8 mouse cellular contexts compared by ENCODE assay signal in genomic region chr10:81572133-81572671, GRCm38 (mm10). TPM values are rescaled to one million over a fixed set of nuclear protein-coding genes. Genes with fewer than 3 reads are reported as not detected.
DNase-seq lines count a peak whose midpoint lies in the region; ATAC-seq and TF ChIP-seq lines count a peak whose summit lies in the region.

No protein-coding gene starts in this region.

- no peak for ATAC-seq in embryonic facial prominence, embryonic 12.5 days (ENCODE audit: insufficient number of reproducible peaks, insufficient read depth, low FRiP score, low TSS enrichment)
- ATAC-seq in hindbrain, postnatal 0 days, result no peak
- peak; percentile 2; the same call in 1 of the 2 replicates for ATAC-seq in midbrain, embryonic 15.5 days (replicated peaks)

- DNase-seq in layer of hippocampus, adult 2 months (ENCODE audit: low spot score in 2 of 2), result no peak
- no peak for DNase-seq in layer of hippocampus, adult 8-10 months (ENCODE audit: low spot score in 2 of 2)
- DNase-seq in hindbrain, postnatal 0 days (ENCODE audit: low spot score), result no peak
- DNase-seq in gastrocnemius, postnatal 25 days, result no peak
- DNase-seq in frontal cortex, adult 2 months (ENCODE audit: extremely low spot score in 1 of 2, low spot score in 1 of 2), result no peak
- DNase-seq in right cerebral cortex, postnatal 25 days, result no peak

- H3K4me3 ChIP-seq in layer of hippocampus, adult 2 months, result peak overlapping the region; percentile 71; the same call in 1 of the 2 replicates
- peak overlapping the region; percentile 28 for H3K4me3 ChIP-seq in embryonic facial prominence, embryonic 12.5 days
- H3K4me3 ChIP-seq in hindbrain, postnatal 0 days (ENCODE audit: low read length), result peak overlapping the region; percentile 39; the same call in 1 of the 2 replicates
- H3K4me3 ChIP-seq in midbrain, embryonic 15.5 days, result peak overlapping the region; percentile 38

- TF ChIP-seq CTCF in layer of hippocampus, adult 2 months (conservative IDR thresholded peaks at IDR 0.05), result no peak
- no peak for TF ChIP-seq CTCF in hindbrain, postnatal 0 days (IDR thresholded peaks at IDR 0.05; ENCODE audit: low read depth)

- 0 out of 2 replicates have a peak, but pooled peaks cover under 1% of the 10 kb centered on the region for H3K36me3 ChIP-seq in embryonic facial prominence, embryonic 12.5 days
- H3K36me3 ChIP-seq in hindbrain, postnatal 0 days (ENCODE audit: insufficient read depth, low read length), result no peaks in the 10 kb centered on the region
- H3K36me3 ChIP-seq in midbrain, embryonic 15.5 days (replicated peaks), result no peaks in the 10 kb centered on the region

- H3K9ac ChIP-seq in embryonic facial prominence, embryonic 12.5 days, result 0 out of 2 replicates have a peak overlapping the region, but pooled peaks have one; percentile 7
- no peak overlapping the region for H3K9ac ChIP-seq in hindbrain, postnatal 0 days (replicated peaks; ENCODE audit: low read length)
- H3K9ac ChIP-seq in midbrain, embryonic 15.5 days, result no peak overlapping the region

- WGBS in embryonic facial prominence, embryonic 12.5 days, result 5% methylated on average over 9 of the region's 9 CpGs
- 9% methylated on average over 9 of the region's 9 CpGs for WGBS in hindbrain, postnatal 0 days
- WGBS in midbrain, embryonic 15.5 days, result 5% methylated on average over 9 of the region's 9 CpGs

- no peaks in the 10 kb centered on the region for H3K9me3 ChIP-seq in embryonic facial prominence, embryonic 12.5 days
- H3K9me3 ChIP-seq in hindbrain, postnatal 0 days (ENCODE audit: low read length), result no peaks in the 10 kb centered on the region
- H3K9me3 ChIP-seq in midbrain, embryonic 15.5 days, result no peaks in the 10 kb centered on the region

- no peak overlapping the region for H3K27ac ChIP-seq in layer of hippocampus, adult 2 months
- H3K27ac ChIP-seq in embryonic facial prominence, embryonic 12.5 days, result peak overlapping the region; percentile 93
- no peak overlapping the region for H3K27ac ChIP-seq in hindbrain, postnatal 0 days
- H3K27ac ChIP-seq in midbrain, embryonic 15.5 days, result peak overlapping the region; percentile 43; the same call in 1 of the 2 replicates

- peaks cover 80% of the 10 kb centered on the region for H3K4me1 ChIP-seq in embryonic facial prominence, embryonic 12.5 days
- H3K4me1 ChIP-seq in hindbrain, postnatal 0 days (ENCODE audit: insufficient read depth, low read length), result peaks cover 38% of the 10 kb centered on the region
- H3K4me1 ChIP-seq in midbrain, embryonic 15.5 days, result peaks cover 66% of the 10 kb centered on the region

- peaks cover 24% of the 10 kb centered on the region; the same call in 1 of the 2 replicates for H3K27me3 ChIP-seq in embryonic facial prominence, embryonic 12.5 days
- peaks cover 14% of the 10 kb centered on the region; the same call in 1 of the 2 replicates for H3K27me3 ChIP-seq in hindbrain, postnatal 0 days (ENCODE audit: insufficient read depth, low read length)
- H3K27me3 ChIP-seq in midbrain, embryonic 15.5 days (replicated peaks), result peaks cover 45% of the 10 kb centered on the region

- H3K4me2 ChIP-seq in embryonic facial prominence, embryonic 12.5 days (replicated peaks), result peak overlapping the region; percentile 52
- H3K4me2 ChIP-seq in hindbrain, postnatal 0 days (ENCODE audit: low read depth, low read length), result peak overlapping the region; percentile 85
- H3K4me2 ChIP-seq in midbrain, embryonic 15.5 days, result peak overlapping the region; percentile 73

RNA-seq across cellular contexts. Expression of gene Tle2, which starts 2.2 kb away (rescaled TPM):
- 10 to 100 TPM; 34.0 to 46.8 TPM for total RNA-seq in layer of hippocampus, adult 2 months (2021)
- total RNA-seq in layer of hippocampus, adult 8-10 months (2022), result 10 to 100 TPM; 34.5 to 59.9 (median 38.5) TPM
- 59.2 and 71.1 TPM in 2 replicates for polyA plus RNA-seq in embryonic facial prominence, embryonic 12.5 days (2016; fragmentation: Nextera tagmentation; extraction: Ambion mirVana)
- total RNA-seq in hindbrain, postnatal 0 days (2014; rRNA removed), result 28.8 and 41.8 TPM in 2 replicates
- polyA plus RNA-seq in hindbrain, postnatal 0 days (2015; fragmentation: Nextera tagmentation; extraction: Ambion mirVana), result 43.7 and 45.5 TPM in 2 replicates
- polyA plus RNA-seq in midbrain, embryonic 15.5 days (2015; fragmentation: Nextera tagmentation; extraction: Ambion mirVana), result 57.4 and 58.8 TPM in 2 replicates
- total RNA-seq in gastrocnemius, postnatal 25 days (2021), result 1 to 10 TPM; 5.3 to 6.2 TPM
- polyA plus RNA-seq in frontal cortex, adult 2 months (2012; rRNA removed), result 120 and 136 TPM in 2 replicates

RNA-seq across cellular contexts. Expression of gene Aes, which starts 12.9 kb away (rescaled TPM):
- 100 to 1,000 TPM; 702 to 736 TPM for total RNA-seq in layer of hippocampus, adult 2 months (2021)
- total RNA-seq in layer of hippocampus, adult 8-10 months (2022), result 100 to 1,000 TPM; 659 to 695 (median 670) TPM
- polyA plus RNA-seq in embryonic facial prominence, embryonic 12.5 days (2016; fragmentation: Nextera tagmentation; extraction: Ambion mirVana), result 523 and 554 TPM in 2 replicates
- 611 and 635 TPM in 2 replicates for total RNA-seq in hindbrain, postnatal 0 days (2014; rRNA removed)
- 803 and 834 TPM in 2 replicates for polyA plus RNA-seq in hindbrain, postnatal 0 days (2015; fragmentation: Nextera tagmentation; extraction: Ambion mirVana)
- polyA plus RNA-seq in midbrain, embryonic 15.5 days (2015; fragmentation: Nextera tagmentation; extraction: Ambion mirVana), result 802 and 851 TPM in 2 replicates
- 100 to 1,000 TPM; 845 to 891 TPM for total RNA-seq in gastrocnemius, postnatal 25 days (2021)
- 867 and 972 TPM in 2 replicates for polyA plus RNA-seq in frontal cortex, adult 2 months (2012; rRNA removed)

RNA-seq across cellular contexts. Expression of gene Gna11, which starts 27.2 kb away (rescaled TPM):
- 100 to 1,000 TPM; 118 to 123 TPM for total RNA-seq in layer of hippocampus, adult 2 months (2021)
- 100 to 1,000 TPM; 106 to 120 (median 114) TPM for total RNA-seq in layer of hippocampus, adult 8-10 months (2022)
- polyA plus RNA-seq in embryonic facial prominence, embryonic 12.5 days (2016; fragmentation: Nextera tagmentation; extraction: Ambion mirVana), result 82.7 and 83.5 TPM in 2 replicates
- 121 and 139 TPM in 2 replicates for total RNA-seq in hindbrain, postnatal 0 days (2014; rRNA removed)
- 95.6 and 105 TPM in 2 replicates for polyA plus RNA-seq in hindbrain, postnatal 0 days (2015; fragmentation: Nextera tagmentation; extraction: Ambion mirVana)
- 100 and 101 TPM in 2 replicates for polyA plus RNA-seq in midbrain, embryonic 15.5 days (2015; fragmentation: Nextera tagmentation; extraction: Ambion mirVana)
- 10 to 100 TPM; 24.8 to 25.9 TPM for total RNA-seq in gastrocnemius, postnatal 25 days (2021)
- 147 and 150 TPM in 2 replicates for polyA plus RNA-seq in frontal cortex, adult 2 months (2012; rRNA removed)

RNA-seq across cellular contexts. Expression of gene Tle6, which starts 28.7 kb away (rescaled TPM):
- total RNA-seq in layer of hippocampus, adult 2 months (2021), result 1 to 10 TPM; 4.1 to 5.0 TPM
- total RNA-seq in layer of hippocampus, adult 8-10 months (2022), result 1 to 10 TPM; 5.0 to 7.3 (median 5.9) TPM
- polyA plus RNA-seq in embryonic facial prominence, embryonic 12.5 days (2016; fragmentation: Nextera tagmentation; extraction: Ambion mirVana), result 14.4 and 16.2 TPM in 2 replicates
- total RNA-seq in hindbrain, postnatal 0 days (2014; rRNA removed), result 5.3 and 5.4 TPM in 2 replicates
- 6.2 and 6.6 TPM in 2 replicates for polyA plus RNA-seq in hindbrain, postnatal 0 days (2015; fragmentation: Nextera tagmentation; extraction: Ambion mirVana)
- 6.7 and 8.0 TPM in 2 replicates for polyA plus RNA-seq in midbrain, embryonic 15.5 days (2015; fragmentation: Nextera tagmentation; extraction: Ambion mirVana)
- total RNA-seq in gastrocnemius, postnatal 25 days (2021), result 1 to 10 TPM; 3.9 to 6.8 TPM
- 12.8 and 17.4 TPM in 2 replicates for polyA plus RNA-seq in frontal cortex, adult 2 months (2012; rRNA removed)

RNA-seq across cellular contexts. Expression of gene BC025920, which starts 33.9 kb away (rescaled TPM):
- 1 to 10 TPM; 4.2 to 5.0 TPM for total RNA-seq in layer of hippocampus, adult 2 months (2021)
- total RNA-seq in layer of hippocampus, adult 8-10 months (2022), result 1 to 10 TPM; 3.3 to 3.9 (median 3.7) TPM
- 1.6 and 1.7 TPM in 2 replicates for polyA plus RNA-seq in embryonic facial prominence, embryonic 12.5 days (2016; fragmentation: Nextera tagmentation; extraction: Ambion mirVana)
- total RNA-seq in hindbrain, postnatal 0 days (2014; rRNA removed), result 4.2 and 4.3 TPM in 2 replicates
- 0.97 and 1.3 TPM in 2 replicates for polyA plus RNA-seq in hindbrain, postnatal 0 days (2015; fragmentation: Nextera tagmentation; extraction: Ambion mirVana)
- 1.8 and 2.0 TPM in 2 replicates for polyA plus RNA-seq in midbrain, embryonic 15.5 days (2015; fragmentation: Nextera tagmentation; extraction: Ambion mirVana)
- 1 to 10 TPM; 1.8 to 2.5 TPM for total RNA-seq in gastrocnemius, postnatal 25 days (2021)
- 4.1 and 5.2 TPM in 2 replicates for polyA plus RNA-seq in frontal cortex, adult 2 months (2012; rRNA removed)

Comparison
In these comparisons a context has a peak if more than half of its experiments do, and no peak if none do; other contexts are left out.
1. H3K27ac ChIP-seq: peak in embryonic facial prominence, embryonic 12.5 days (single experiment) and midbrain, embryonic 15.5 days (single experiment); none in layer of hippocampus, adult 2 months (single experiment) and hindbrain, postnatal 0 days (single experiment).
2. Peak in every context shown above with its lines, with median percentiles within 50 percentile points of each other: H3K4me3 ChIP-seq and H3K4me2 ChIP-seq.